Mouse (Mus musculus) testis, postnatal 10 days (tissue): Measurements from ENCODE around the gene Iqcf5.

Experiments used
- DNase-seq: peaks from one replicate; pipeline ENCODE4 v3.0.0; 2021; ENCODE audit warnings: low spot score

Gene Iqcf5

GRCm38 (mm10) chr9:106514273-106514672 is at the start of gene Iqcf5:
Iqcf5 (plus strand) TSS chr9:106514573.
- no peak for DNase-seq

GRCm38 (mm10) chr9:106464751-106465541 is 49.4 kb upstream of the Iqcf5 start:
- peak; percentile 71 for DNase-seq

- DNase-seq, result no peak
These were observed 48.7 kb upstream of the Iqcf5 start, which contains the start of gene Gpr62 for GRCm38 (mm10) chr9:106465571-106466200. Gpr62 (minus strand) TSS chr9:106465938.

GRCm38 (mm10) chr9:106466721-106467120 is 47.7 kb upstream of the Iqcf5 start:
- no peak for DNase-seq

- DNase-seq, result no peak
These were observed 46.6 kb upstream of the Iqcf5 start for GRCm38 (mm10) chr9:106467746-106468145.

GRCm38 (mm10) chr9:106469317-106469716 is 45.1 kb upstream of the Iqcf5 start:
- DNase-seq, result no peak

GRCm38 (mm10) chr9:106469776-106470175 is 44.6 kb upstream of the Iqcf5 start:
- DNase-seq, result no peak

- peak; percentile 43 for DNase-seq
These were observed 43.2 kb upstream of the Iqcf5 start for GRCm38 (mm10) chr9:106470991-106471750.

- peak; percentile 84 for DNase-seq
These were observed 42.5 kb upstream of the Iqcf5 start for GRCm38 (mm10) chr9:106471892-106472291.

- DNase-seq, result no peak
These were observed 42.1 kb upstream of the Iqcf5 start for GRCm38 (mm10) chr9:106472321-106472720.

GRCm38 (mm10) chr9:106473081-106473752 is 41.2 kb upstream of the Iqcf5 start:
- DNase-seq, result no peak

- DNase-seq, result peak; percentile 47
These were observed 40.6 kb upstream of the Iqcf5 start for GRCm38 (mm10) chr9:106473753-106474105.

- peak; percentile 87 for DNase-seq
These were observed 39.9 kb upstream of the Iqcf5 start for GRCm38 (mm10) chr9:106474456-106474855.

GRCm38 (mm10) chr9:106475046-106475445 is 39.3 kb upstream of the Iqcf5 start:
- DNase-seq, result peak; percentile 75

GRCm38 (mm10) chr9:106475663-106476001 is 38.7 kb upstream of the Iqcf5 start, which contains the start of gene Rrp9:
Rrp9 (plus strand) TSS chr9:106475963.
- peak; percentile 49 for DNase-seq

- peak; percentile 60 for DNase-seq
These were observed 38.1 kb upstream of the Iqcf5 start for GRCm38 (mm10) chr9:106476002-106476923.

GRCm38 (mm10) chr9:106476924-106477484 is 37.4 kb upstream of the Iqcf5 start, which contains the start of gene Parp3:
Parp3 (minus strand) TSS chr9:106476949.
- peak; percentile 98 for DNase-seq

- peak; percentile 39 for DNase-seq
These were observed 36.7 kb upstream of the Iqcf5 start for GRCm38 (mm10) chr9:106477649-106478048.

- peak; percentile 34 for DNase-seq
These were observed 36.3 kb upstream of the Iqcf5 start for GRCm38 (mm10) chr9:106478101-106478500.

- peak; percentile 35 for DNase-seq
These were observed 33.8 kb upstream of the Iqcf5 start for GRCm38 (mm10) chr9:106480541-106480940.

GRCm38 (mm10) chr9:106481075-106481474 is 33.3 kb upstream of the Iqcf5 start:
- DNase-seq, result peak; percentile 35
